Mouse (Mus musculus) ES-Bruce4 (cell line): ENCODE measurements around the gene Ston1.

ENCODE experiments used
- CTCF ChIP-seq: IDR thresholded peaks from one replicate; pipeline ENCODE4 v1.8.1; 2011; ENCODE audit warnings: low read depth, low read length
- EP300 ChIP-seq: IDR thresholded peaks from 2 replicates; pipeline ENCODE4 v1.6.1; 2011; ENCODE audit warnings: low read depth, low read length; ENCODE audit not compliant: insufficient read depth
- POLR2A ChIP-seq: IDR thresholded peaks from one replicate; pipeline ENCODE4 v1.8.1; 2011; ENCODE audit warnings: low read length; ENCODE audit not compliant: insufficient read depth

DNA sequence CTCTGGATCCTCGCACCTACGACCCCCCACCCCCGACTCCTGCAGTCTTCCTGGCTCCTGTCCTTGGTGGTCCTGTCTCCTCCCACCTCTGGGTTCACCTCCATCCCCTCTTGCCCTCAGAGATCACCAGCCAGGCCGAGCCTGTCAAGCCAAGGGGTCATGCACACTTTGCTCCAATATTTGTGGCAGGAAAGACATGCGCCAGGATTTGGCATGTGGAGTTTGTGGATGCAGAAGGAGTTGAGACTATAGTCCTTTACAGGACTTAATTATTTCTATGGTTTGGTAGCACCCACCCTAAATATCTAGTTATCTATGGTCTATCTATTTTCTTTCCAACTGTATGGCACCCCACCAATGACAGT lies 554 bp downstream of the Ston1 start:
- TF ChIP-seq CTCF (no peak), POLR2A (no peak), EP300 (no peak)
